Mouse (Mus musculus) stomach, postnatal 0 days (tissue): ENCODE measurements around the gene Ston2.

Experiments used
- CTCF ChIP-seq: IDR thresholded peaks from 2 replicates; pipeline ENCODE4 v1.5.1; 2016; ENCODE audit warnings: antibody characterized with exemption, low read depth, mild to moderate bottlenecking, moderate library complexity
- EP300 ChIP-seq: optimal IDR thresholded peaks from 2 replicates; pipeline ENCODE3; 2016; ENCODE audit warnings: antibody characterized with exemption

GRCm38 (mm10) chr12:91781432-91781831, 6.8 kb downstream of the Ston2 start:
- TF ChIP-seq CTCF (no peak), EP300 (no peak)
